Mouse (Mus musculus): ENCODE measurements at regions not wholly inside any gene's neighbourhood (a gene's known extent, or its start where the extent isn't known, plus 50 kb on each side); places are given as distances from the start of the nearest gene placed in this dataset.

DNA sequence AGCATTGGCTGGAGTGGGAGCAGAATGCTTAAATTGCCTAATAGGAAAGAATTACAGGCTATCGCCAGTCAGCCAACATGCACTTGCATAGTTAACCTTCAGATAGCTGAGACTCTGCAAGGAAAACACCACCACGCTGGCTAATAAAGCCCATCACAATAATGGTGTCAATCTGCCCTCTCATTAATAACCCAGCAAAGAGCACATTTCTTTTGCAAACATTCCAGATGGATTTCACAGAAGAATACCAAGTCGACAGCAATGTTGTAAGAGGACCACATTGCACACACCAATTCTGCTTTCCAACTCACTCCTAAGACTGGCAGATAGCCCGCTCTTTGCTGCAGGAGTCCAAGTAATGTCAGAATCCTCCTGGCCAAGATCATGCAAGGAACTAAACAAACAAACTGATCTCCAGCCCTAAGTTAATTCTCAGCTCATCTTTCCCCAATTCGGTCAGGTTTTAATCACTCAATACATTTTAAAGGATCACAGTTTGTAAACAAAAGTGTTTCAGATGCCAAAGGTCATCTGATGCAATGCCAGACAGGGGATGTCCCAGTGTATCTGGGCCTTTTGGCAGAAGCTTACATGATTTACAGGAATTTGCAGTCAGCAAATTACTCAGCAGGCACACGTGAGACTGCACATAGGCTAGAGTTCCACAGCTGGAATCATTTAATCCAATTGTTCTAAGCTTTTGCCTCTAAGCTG lies 198.4 kb downstream of the Klf6 start:
- H3K27me3 ChIP-seq (ENCODE audit: control insufficient read depth, insufficient read depth, low read length): no peaks in the 10 kb centered on the region
- H3K27ac ChIP-seq (ENCODE audit: control insufficient read depth, insufficient read depth, low read depth, low read length): no peak overlapping the region
- TF ChIP-seq CTCF (IDR thresholded peaks at IDR 0.05; ENCODE audit: control insufficient read depth, insufficient read depth, insufficient replicate concordance, low read depth, low read length): no peak
- H3K4me3 ChIP-seq (ENCODE audit: control insufficient read depth, low read depth, low read length): no peak overlapping the region
- H3K4me1 ChIP-seq (ENCODE audit: control insufficient read depth, insufficient read depth, low read length): no peaks in the 10 kb centered on the region
- no peaks in the 10 kb centered on the region for H3K36me3 ChIP-seq (ENCODE audit: control insufficient read depth, insufficient read depth, low read length)

DNA sequence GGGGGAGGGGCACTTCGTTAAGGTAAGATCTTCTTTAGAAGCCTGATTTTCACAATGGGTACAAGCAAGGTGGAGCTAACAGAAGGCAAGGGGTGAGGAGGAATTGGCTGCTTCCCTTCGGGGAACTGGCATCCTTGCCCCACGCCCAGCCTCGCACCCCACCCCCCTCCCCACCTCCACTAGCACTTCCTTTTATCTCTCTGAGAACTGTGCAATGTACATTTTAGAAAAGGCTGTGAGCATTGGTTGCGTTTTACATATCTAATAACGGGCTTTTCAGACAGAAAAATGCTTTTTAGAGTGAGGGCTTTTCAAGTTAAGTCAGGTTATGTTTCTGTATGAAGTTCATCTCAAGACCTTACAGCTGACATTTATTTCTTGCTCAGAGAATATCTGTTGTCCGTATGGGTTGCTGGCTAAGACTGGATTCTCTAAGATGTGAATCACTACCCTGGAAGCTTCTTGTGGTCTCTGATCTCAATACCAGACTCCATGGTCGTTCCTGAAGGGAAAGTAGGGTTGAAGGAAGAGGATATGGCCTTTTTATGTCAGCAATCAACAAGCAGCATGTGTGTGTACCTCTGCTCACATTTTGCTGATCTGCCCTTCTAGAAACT lies 199.1 kb downstream of the Klf6 start:
- Histone ChIP-seq H3K4me1 (ENCODE audit: control insufficient read depth, insufficient read depth, low read length) (no peaks in the 10 kb centered on the region), H3K36me3 (ENCODE audit: control insufficient read depth, insufficient read depth, low read length) (no peaks in the 10 kb centered on the region), H3K27me3 (ENCODE audit: control insufficient read depth, insufficient read depth, low read length) (no peaks in the 10 kb centered on the region), H3K27ac (ENCODE audit: control insufficient read depth, insufficient read depth, low read depth, low read length) (no peak overlapping the region), H3K4me3 (ENCODE audit: control insufficient read depth, low read depth, low read length) (no peak overlapping the region)
- TF ChIP-seq POLR2A (IDR thresholded peaks at IDR 0.05; ENCODE audit: control insufficient read depth, low read depth, low read length) (no peak), CTCF (IDR thresholded peaks at IDR 0.05; ENCODE audit: control insufficient read depth, insufficient read depth, insufficient replicate concordance, low read depth, low read length) (no peak)

GRCm38 (mm10) chr13:6062305-6062704 lies 201.0 kb downstream of the Klf6 start:
- Histone ChIP-seq H3K27me3 (ENCODE audit: control insufficient read depth, insufficient read depth, low read length) (no peaks in the 10 kb centered on the region), H3K4me1 (ENCODE audit: control insufficient read depth, insufficient read depth, low read length) (no peaks in the 10 kb centered on the region), H3K4me3 (ENCODE audit: control insufficient read depth, low read depth, low read length) (no peak overlapping the region), H3K27ac (ENCODE audit: control insufficient read depth, insufficient read depth, low read depth, low read length) (no peak overlapping the region), H3K36me3 (ENCODE audit: control insufficient read depth, insufficient read depth, low read length) (no peaks in the 10 kb centered on the region)
- no peak for TF ChIP-seq CTCF (IDR thresholded peaks at IDR 0.05; ENCODE audit: control insufficient read depth, insufficient read depth, insufficient replicate concordance, low read depth, low read length)
- no peak for TF ChIP-seq POLR2A (IDR thresholded peaks at IDR 0.05; ENCODE audit: control insufficient read depth, low read depth, low read length)

- no peaks in the 10 kb centered on the region for H3K36me3 ChIP-seq (ENCODE audit: control insufficient read depth, insufficient read depth, low read length)
- H3K4me3 ChIP-seq (ENCODE audit: control insufficient read depth, low read depth, low read length): no peak overlapping the region
- no peaks in the 10 kb centered on the region for H3K27me3 ChIP-seq (ENCODE audit: control insufficient read depth, insufficient read depth, low read length)
- TF ChIP-seq CTCF (IDR thresholded peaks at IDR 0.05; ENCODE audit: control insufficient read depth, insufficient read depth, insufficient replicate concordance, low read depth, low read length) (no peak), POLR2A (IDR thresholded peaks at IDR 0.05; ENCODE audit: control insufficient read depth, low read depth, low read length) (no peak)
- no peaks in the 10 kb centered on the region for H3K4me1 ChIP-seq (ENCODE audit: control insufficient read depth, insufficient read depth, low read length)
- no peak overlapping the region for H3K27ac ChIP-seq (ENCODE audit: control insufficient read depth, insufficient read depth, low read depth, low read length)
Measured at GRCm38 (mm10) chr13:6062729-6063386, 201.6 kb downstream of the Klf6 start.

- TF ChIP-seq CTCF (IDR thresholded peaks at IDR 0.05; ENCODE audit: control insufficient read depth, insufficient read depth, insufficient replicate concordance, low read depth, low read length) (no peak), POLR2A (IDR thresholded peaks at IDR 0.05; ENCODE audit: control insufficient read depth, low read depth, low read length) (no peak)
Measured at GRCm38 (mm10) chr13:6076978-6077825, 215.9 kb downstream of the Klf6 start.

DNA sequence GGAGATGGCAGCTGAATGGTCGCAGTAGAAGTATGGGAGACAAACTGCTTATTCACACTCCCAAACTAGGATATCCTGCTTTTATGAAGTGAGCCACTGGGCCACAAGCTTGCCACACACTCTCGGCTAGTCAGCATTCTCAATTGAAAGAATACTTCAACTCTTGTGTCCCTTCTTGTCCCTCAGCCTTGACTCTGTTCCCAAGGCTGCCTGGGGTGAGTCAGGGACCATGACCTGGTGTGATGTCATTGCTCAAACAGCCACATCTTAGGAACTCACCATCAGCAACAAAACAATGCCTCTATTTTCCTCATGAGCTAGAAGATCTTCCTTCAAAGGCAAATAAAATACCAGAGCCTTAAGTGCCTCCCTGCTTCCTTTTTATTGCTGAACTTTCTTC lies 224.6 kb downstream of the Klf6 start:
- Histone ChIP-seq H3K27ac (ENCODE audit: control insufficient read depth, insufficient read depth, low read depth, low read length) (no peak overlapping the region), H3K27me3 (ENCODE audit: control insufficient read depth, insufficient read depth, low read length) (no peaks in the 10 kb centered on the region), H3K4me1 (ENCODE audit: control insufficient read depth, insufficient read depth, low read length) (no peaks in the 10 kb centered on the region), H3K36me3 (ENCODE audit: control insufficient read depth, insufficient read depth, low read length) (no peaks in the 10 kb centered on the region), H3K4me3 (ENCODE audit: control insufficient read depth, low read depth, low read length) (no peak overlapping the region)
- TF ChIP-seq POLR2A (IDR thresholded peaks at IDR 0.05; ENCODE audit: control insufficient read depth, low read depth, low read length) (no peak), CTCF (IDR thresholded peaks at IDR 0.05; ENCODE audit: control insufficient read depth, insufficient read depth, insufficient replicate concordance, low read depth, low read length) (no peak)

More at GRCm38 (mm10) chr13:6076978-6077825, 215.9 kb downstream of the Klf6 start:
- no peaks in the 10 kb centered on the region for H3K4me1 ChIP-seq (ENCODE audit: control insufficient read depth, insufficient read depth, low read length)
- H3K36me3 ChIP-seq (ENCODE audit: control insufficient read depth, insufficient read depth, low read length): no peaks in the 10 kb centered on the region
- no peaks in the 10 kb centered on the region for H3K27me3 ChIP-seq (ENCODE audit: control insufficient read depth, insufficient read depth, low read length)
- no peak overlapping the region for H3K27ac ChIP-seq (ENCODE audit: control insufficient read depth, insufficient read depth, low read depth, low read length)
- H3K4me3 ChIP-seq (ENCODE audit: control insufficient read depth, low read depth, low read length): no peak overlapping the region
